ENCODE assay signal across 13 mouse cellular contexts in genomic region chr11:17917905-17918304, GRCm38 (mm10).
"Had no signal": no experiment of that assay in that cellular context is flagged by ENCODE, and none has a peak within 500 bp of the region (broad histone marks: within the 10 kb centered on the region; RNA-seq: fewer than 3 reads in every experiment).

No protein-coding gene starts in this region.

- H3K4me1 ChIP-seq: liver, embryonic 12.5 days; midbrain, embryonic 10.5 days; midbrain, embryonic 12.5 days; neural tube, embryonic 12.5 days; stomach, embryonic 15.5 days had no signal

- H3K9me3 ChIP-seq: liver, embryonic 12.5 days; midbrain, embryonic 10.5 days; midbrain, embryonic 12.5 days; neural tube, embryonic 12.5 days; stomach, embryonic 15.5 days had no signal

- H3K27ac ChIP-seq: liver, embryonic 12.5 days; liver, embryonic 14.5 days; midbrain, embryonic 10.5 days; midbrain, embryonic 12.5 days; neural tube, embryonic 12.5 days; stomach, embryonic 15.5 days; stomach, postnatal 0 days had no signal

- ATAC-seq: liver, embryonic 12.5 days; midbrain, embryonic 16.5 days had no signal

- H3K4me3 ChIP-seq: liver, embryonic 12.5 days; midbrain, embryonic 10.5 days; midbrain, embryonic 12.5 days; neural tube, embryonic 12.5 days; stomach, embryonic 15.5 days had no signal

- H3K36me3 ChIP-seq: liver, embryonic 12.5 days; midbrain, embryonic 10.5 days; midbrain, embryonic 12.5 days; neural tube, embryonic 12.5 days; stomach, embryonic 15.5 days had no signal

- DNase-seq: midbrain, embryonic 14.5 days; right cerebral cortex, postnatal 14 days; thymus, adult 2 months; thymus, postnatal 25 days; thymus, postnatal 4 days had no signal

- H3K4me2 ChIP-seq: liver, embryonic 12.5 days; midbrain, embryonic 12.5 days; neural tube, embryonic 12.5 days; stomach, embryonic 15.5 days had no signal

- H3K27me3 ChIP-seq: liver, embryonic 12.5 days; midbrain, embryonic 12.5 days; neural tube, embryonic 12.5 days; stomach, embryonic 15.5 days had no signal

- H3K9ac ChIP-seq: liver, embryonic 12.5 days; liver, embryonic 14.5 days; midbrain, embryonic 12.5 days; neural tube, embryonic 12.5 days; stomach, embryonic 15.5 days had no signal
